Comparison of ENCODE assay signal across 8 mouse cellular contexts in the genomic region with DNA sequence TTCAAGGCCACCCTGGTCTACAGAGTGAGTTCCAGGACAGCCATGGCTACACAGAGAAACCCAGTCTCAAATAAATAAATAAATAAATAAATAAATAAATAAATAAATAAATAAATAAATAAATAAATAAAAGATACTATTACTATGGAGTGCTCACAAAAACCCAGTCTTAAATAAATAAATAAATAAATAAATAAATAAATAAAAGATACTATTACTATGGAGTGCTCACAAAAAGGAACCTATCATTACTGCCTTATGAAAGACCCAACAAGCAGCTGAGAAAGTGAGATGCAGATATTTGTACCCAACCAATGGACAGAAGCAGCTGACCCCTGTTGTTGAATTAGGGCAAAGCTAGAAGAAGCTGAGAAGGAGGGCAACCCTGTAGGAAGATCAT.
DNase-seq lines count a peak whose midpoint lies in the region; ATAC-seq lines count a peak whose summit lies in the region.
"Not testable (repeated sequence)": the region's sequence is repeated elsewhere in the genome, so short reads cannot be mapped to it uniquely, and the experiment has no call there.

No protein-coding gene starts in this region.

- not testable (repeated sequence) for H3K27me3 ChIP-seq in forebrain, embryonic 11.5 days (ENCODE audit: control insufficient read depth, insufficient read depth, low read length); forebrain, embryonic 14.5 days (replicated peaks; ENCODE audit: control insufficient read depth, insufficient read depth, low read length); hindbrain, embryonic 11.5 days (ENCODE audit: control insufficient read depth, insufficient read depth, low read length); hindbrain, embryonic 14.5 days (ENCODE audit: control insufficient read depth, insufficient read depth, low read length); intestine, embryonic 14.5 days (replicated peaks; ENCODE audit: control insufficient read depth, insufficient read depth, low read length); kidney, embryonic 14.5 days (ENCODE audit: control insufficient read depth, insufficient read depth, low read length); limb, embryonic 15.5 days; neural tube, embryonic 11.5 days (ENCODE audit: control insufficient read depth, insufficient read depth, low read length)

- not testable (repeated sequence) for H3K4me1 ChIP-seq in forebrain, embryonic 11.5 days (replicated peaks; ENCODE audit: control insufficient read depth, insufficient read depth, low read length); forebrain, embryonic 14.5 days (ENCODE audit: control insufficient read depth, insufficient read depth, low read length); hindbrain, embryonic 11.5 days (replicated peaks; ENCODE audit: control insufficient read depth, insufficient read depth, low read length); hindbrain, embryonic 14.5 days (replicated peaks; ENCODE audit: control insufficient read depth, insufficient read depth, low read length); intestine, embryonic 14.5 days (replicated peaks; ENCODE audit: control insufficient read depth, insufficient read depth, low read length); kidney, embryonic 14.5 days (ENCODE audit: control insufficient read depth, insufficient read depth, low read length); limb, embryonic 15.5 days; neural tube, embryonic 11.5 days (ENCODE audit: control insufficient read depth, insufficient read depth, low read length)

- H3K9me3 ChIP-seq in forebrain, embryonic 11.5 days (ENCODE audit: control insufficient read depth, low read length); forebrain, embryonic 14.5 days (replicated peaks; ENCODE audit: control insufficient read depth, low read length); hindbrain, embryonic 11.5 days (ENCODE audit: control insufficient read depth, low read length); hindbrain, embryonic 14.5 days (ENCODE audit: control insufficient read depth, low read length); intestine, embryonic 14.5 days (ENCODE audit: control insufficient read depth, low read length); kidney, embryonic 14.5 days (ENCODE audit: control insufficient read depth, low read length); limb, embryonic 15.5 days; neural tube, embryonic 11.5 days (ENCODE audit: control insufficient read depth, low read length): not testable (repeated sequence)

- H3K27ac ChIP-seq in forebrain, embryonic 11.5 days (ENCODE audit: low read depth, low read length); forebrain, embryonic 14.5 days (ENCODE audit: low read depth, low read length); hindbrain, embryonic 11.5 days (ENCODE audit: low read depth, low read length); hindbrain, embryonic 14.5 days; intestine, embryonic 14.5 days (ENCODE audit: low read depth); kidney, embryonic 14.5 days (ENCODE audit: low read depth, low read length); limb, embryonic 15.5 days; neural tube, embryonic 11.5 days (ENCODE audit: low read depth, low read length): not testable (repeated sequence)

- not testable (repeated sequence) for H3K36me3 ChIP-seq in forebrain, embryonic 11.5 days (ENCODE audit: control insufficient read depth, insufficient read depth, low read length); forebrain, embryonic 14.5 days (ENCODE audit: control insufficient read depth, insufficient read depth, low read length); hindbrain, embryonic 11.5 days (ENCODE audit: control insufficient read depth, insufficient read depth, low read length); hindbrain, embryonic 14.5 days (replicated peaks; ENCODE audit: control insufficient read depth, insufficient read depth); intestine, embryonic 14.5 days (ENCODE audit: control insufficient read depth, insufficient read depth, low read length); kidney, embryonic 14.5 days (ENCODE audit: control insufficient read depth, insufficient read depth, low read length); limb, embryonic 15.5 days; neural tube, embryonic 11.5 days (ENCODE audit: control insufficient read depth, insufficient read depth, low read length)

- DNase-seq in forebrain, embryonic 11.5 days (ENCODE audit: low spot score); forebrain, embryonic 14.5 days (ENCODE audit: low spot score); hindbrain, embryonic 11.5 days (ENCODE audit: low spot score); hindbrain, embryonic 14.5 days (ENCODE audit: low spot score); intestine, embryonic 14.5 days (ENCODE audit: low spot score); neural tube, embryonic 11.5 days (ENCODE audit: low spot score): not testable (repeated sequence)

- not testable (repeated sequence) for H3K4me3 ChIP-seq in forebrain, embryonic 11.5 days (ENCODE audit: low read depth, low read length); forebrain, embryonic 14.5 days (ENCODE audit: low read depth, low read length); hindbrain, embryonic 11.5 days (ENCODE audit: low read depth, low read length); hindbrain, embryonic 14.5 days (replicated peaks; ENCODE audit: low read length); intestine, embryonic 14.5 days (ENCODE audit: low read depth, low read length); kidney, embryonic 14.5 days (ENCODE audit: low read length); limb, embryonic 15.5 days; neural tube, embryonic 11.5 days (ENCODE audit: low read depth, low read length)

- ATAC-seq in forebrain, embryonic 11.5 days (replicated peaks; ENCODE audit: low FRiP score), result 0 out of 2 replicates have a peak, but pooled peaks have one; percentile 51
- 0 out of 2 replicates have a peak, but pooled peaks have one; percentile 29 for ATAC-seq in forebrain, embryonic 14.5 days
- 0 out of 2 replicates have a peak, but pooled peaks have one; percentile 43 for ATAC-seq in hindbrain, embryonic 11.5 days (ENCODE audit: low FRiP score)
- ATAC-seq in hindbrain, embryonic 14.5 days (ENCODE audit: low FRiP score), result peak; percentile 55; the same call in 1 of the 2 replicates
- ATAC-seq in intestine, embryonic 14.5 days (replicated peaks; ENCODE audit: low FRiP score, low TSS enrichment, low read depth), result 0 out of 2 replicates have a peak, but pooled peaks have one; percentile 3
- peak; percentile 32; the same call in 1 of the 2 replicates for ATAC-seq in kidney, embryonic 14.5 days (ENCODE audit: low FRiP score, low TSS enrichment)
- 0 out of 2 replicates have a peak, but pooled peaks have one; percentile 30 for ATAC-seq in limb, embryonic 15.5 days (ENCODE audit: insufficient number of reproducible peaks, low FRiP score, low TSS enrichment, low read depth)
- ATAC-seq in neural tube, embryonic 11.5 days (ENCODE audit: insufficient read depth, low FRiP score, low TSS enrichment), result peak; percentile 45; the same call in 1 of the 2 replicates

- not testable (repeated sequence) for H3K4me2 ChIP-seq in forebrain, embryonic 11.5 days (ENCODE audit: low read depth, low read length, severe bottlenecking); forebrain, embryonic 14.5 days (ENCODE audit: low read length); hindbrain, embryonic 11.5 days (replicated peaks; ENCODE audit: low read depth, low read length); hindbrain, embryonic 14.5 days (replicated peaks); intestine, embryonic 14.5 days (ENCODE audit: low read length); kidney, embryonic 14.5 days (replicated peaks; ENCODE audit: low read depth, low read length); limb, embryonic 15.5 days; neural tube, embryonic 11.5 days (ENCODE audit: low read depth)

- not testable (repeated sequence) for H3K9ac ChIP-seq in forebrain, embryonic 11.5 days (ENCODE audit: low read length); forebrain, embryonic 14.5 days (ENCODE audit: low read length); hindbrain, embryonic 11.5 days (ENCODE audit: low read depth, low read length); hindbrain, embryonic 14.5 days; intestine, embryonic 14.5 days (ENCODE audit: low read length); kidney, embryonic 14.5 days (ENCODE audit: low read depth, low read length); limb, embryonic 15.5 days; neural tube, embryonic 11.5 days (ENCODE audit: low read length)

Comparison
In these comparisons a context has a peak if more than half of its experiments do, and no peak if none do; other contexts are left out.
1. ATAC-seq: peak in every context shown above with its lines; median percentile 55 in hindbrain, embryonic 14.5 days; 51 in forebrain, embryonic 11.5 days; 45 in neural tube, embryonic 11.5 days; 43 in hindbrain, embryonic 11.5 days; 32 in kidney, embryonic 14.5 days; 30 in limb, embryonic 15.5 days; 29 in forebrain, embryonic 14.5 days; 3 in intestine, embryonic 14.5 days.